ENCODE assay signal across 15 mouse cellular contexts in the genomic region with DNA sequence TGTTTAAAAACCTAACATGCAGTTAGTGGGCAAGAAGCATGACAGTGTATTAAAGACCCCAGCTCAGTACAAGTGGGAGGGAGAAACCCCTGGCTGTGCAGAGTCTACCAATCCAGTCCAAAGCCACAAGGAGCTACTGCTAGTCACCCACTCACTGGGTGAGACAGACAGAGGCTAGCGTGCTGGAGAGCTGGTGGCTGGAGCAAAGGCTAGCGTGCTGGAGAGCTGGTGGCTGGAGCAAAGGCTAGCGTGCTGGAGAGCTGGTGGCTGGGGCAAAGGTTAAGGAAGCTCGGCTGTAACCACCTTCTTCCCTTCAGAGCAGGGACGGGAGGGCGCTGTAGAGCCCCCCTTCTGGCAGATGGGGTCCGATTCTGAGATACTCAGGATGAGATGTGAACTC.
"Had no signal": no experiment of that assay in that cellular context is flagged by ENCODE, and none has a peak within 500 bp of the region (broad histone marks: within the 10 kb centered on the region; RNA-seq: fewer than 3 reads in every experiment).

No protein-coding gene starts in this region.

- H3K4me2 ChIP-seq: lung, embryonic 15.5 days; midbrain, embryonic 13.5 days; midbrain, embryonic 15.5 days; neural tube, embryonic 12.5 days; stomach, embryonic 15.5 days had no signal

- H3K27ac ChIP-seq: lung, embryonic 15.5 days; macrophage; midbrain, embryonic 13.5 days; midbrain, embryonic 15.5 days; neural tube, embryonic 12.5 days; stomach, embryonic 15.5 days; stomach, postnatal 0 days had no signal

- H3K27me3 ChIP-seq: lung, embryonic 15.5 days; megakaryocyte, embryonic 14.5 days; midbrain, embryonic 13.5 days; midbrain, embryonic 15.5 days; neural tube, embryonic 12.5 days; stomach, embryonic 15.5 days had no signal

- ATAC-seq: liver, postnatal 0 days; lung, postnatal 0 days; midbrain, embryonic 13.5 days; midbrain, embryonic 15.5 days had no signal

- H3K9me3 ChIP-seq: lung, embryonic 15.5 days; megakaryocyte, embryonic 14.5 days; midbrain, embryonic 13.5 days; midbrain, embryonic 15.5 days; neural tube, embryonic 12.5 days; stomach, embryonic 15.5 days had no signal

- DNase-seq: liver, postnatal 0 days; lung, adult 2 months; right cerebral cortex, postnatal 14 days; thymus, adult 2 months; thymus, postnatal 25 days; thymus, postnatal 4 days had no signal

- H3K4me1 ChIP-seq: neural tube, embryonic 12.5 days; stomach, embryonic 15.5 days had no signal

- H3K4me3 ChIP-seq: lung, embryonic 15.5 days; megakaryocyte, embryonic 14.5 days; midbrain, embryonic 13.5 days; midbrain, embryonic 15.5 days; neural tube, embryonic 12.5 days; stomach, embryonic 15.5 days had no signal

- H3K9ac ChIP-seq: liver, postnatal 0 days; lung, embryonic 15.5 days; midbrain, embryonic 13.5 days; midbrain, embryonic 15.5 days; neural tube, embryonic 12.5 days; stomach, embryonic 15.5 days had no signal
